Mouse (Mus musculus): ENCODE measurements around the gene Slc39a5.

DNA sequence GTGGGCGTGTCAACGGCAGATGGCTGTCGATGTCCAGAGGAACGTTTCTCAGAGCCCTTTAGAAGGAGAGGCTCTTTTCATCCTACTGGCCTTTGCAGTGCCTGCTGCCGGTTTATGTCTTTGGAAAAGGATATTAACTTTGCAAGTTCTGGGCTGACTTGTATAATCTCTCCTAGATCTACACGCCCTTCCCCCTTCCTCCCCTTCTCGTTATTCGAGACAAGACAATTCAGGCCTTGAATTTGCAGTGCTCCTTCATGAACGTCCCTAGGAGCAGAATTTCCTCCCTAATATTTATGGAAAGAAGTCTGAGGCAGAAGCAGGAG is 31.8 kb downstream of the Slc39a5 start:
- no peak for TF ChIP-seq POLR2A (IDR thresholded peaks at IDR 0.05; ENCODE audit: low read depth, low read length)
- TF ChIP-seq CTCF (conservative IDR thresholded peaks at IDR 0.05; ENCODE audit: insufficient read depth, insufficient read length, low read depth, low read length), result no peak
